Mouse (Mus musculus) MEL (cell line): Measurements from ENCODE around the gene Synpo2l.

Experiments used
- CHD2 ChIP-seq: IDR thresholded peaks from 2 replicates; pipeline ENCODE4 v1.6.1; 2011; ENCODE audit warnings: low read length, improper control_type of control experiment
- CTCF ChIP-seq, 3 experiments: IDR thresholded peaks in 2 of 3; conservative IDR thresholded peaks in 1 of 3; 2 replicates each; pipeline ENCODE4 v1.5.1; 2011 to 2012; ENCODE audit warnings: low read length in 3 of 3, low read depth in 2 of 3, mild to moderate bottlenecking in 2 of 3, improper control_type of control experiment in 1 of 3, inconsistent platforms in 1 of 3, mixed read lengths in 1 of 3, moderate library complexity in 1 of 3; ENCODE audit not compliant: control insufficient read depth in 1 of 3, insufficient read depth in 1 of 3, poor library complexity in 1 of 3, severe bottlenecking in 1 of 3
- NRF1 ChIP-seq: IDR thresholded peaks from 2 replicates; pipeline ENCODE4 v1.6.1; 2014; ENCODE audit warnings: low read depth, mild to moderate bottlenecking, inconsistent platforms, low read length, improper control_type of control experiment, moderate library complexity; ENCODE audit not compliant: poor library complexity, insufficient read depth, severe bottlenecking
- POLR2A ChIP-seq, 2 experiments: IDR thresholded peaks; 2 replicates each; pipeline ENCODE4 v1.6.1; 2011 to 2012; ENCODE audit warnings: low read length in 2 of 2, mild to moderate bottlenecking in 2 of 2, control low read depth in 1 of 2, improper control_type of control experiment in 1 of 2, low read depth in 1 of 2, moderate library complexity in 1 of 2; ENCODE audit not compliant: control insufficient read depth in 1 of 2, insufficient read depth in 1 of 2, poor library complexity in 1 of 2
- TAL1 ChIP-seq: IDR thresholded peaks from 2 replicates; pipeline ENCODE4 v1.6.1; 2012; ENCODE audit warnings: mild to moderate bottlenecking, inconsistent platforms, low read length, moderate library complexity, mixed read lengths
- TCF12 ChIP-seq: IDR thresholded peaks from 2 replicates; pipeline ENCODE4 v1.6.1; 2014; ENCODE audit warnings: low read depth, mild to moderate bottlenecking, inconsistent platforms, low read length, improper control_type of control experiment, moderate library complexity
- ZKSCAN1 ChIP-seq: IDR thresholded peaks from 2 replicates; pipeline ENCODE4 v1.6.1; 2012; ENCODE audit warnings: low read depth, mild to moderate bottlenecking, inconsistent platforms, low read length, improper control_type of control experiment, moderate library complexity

GRCm38 (mm10) chr14:20637818-20638574, 30.2 kb downstream of the Synpo2l start:
- no peak for TF ChIP-seq ZKSCAN1
- TF ChIP-seq CTCF (IDR thresholded peaks at IDR 0.05 in 2 of 3, conservative IDR thresholded peaks at IDR 0.05 in 1 of 3; ENCODE audit: control insufficient read depth in 1 of 3, insufficient read depth in 1 of 3, low read depth in 2 of 3, low read length in 3 of 3, poor library complexity in 1 of 3, severe bottlenecking in 1 of 3) = no peak
- no peak for TF ChIP-seq NRF1
- TF ChIP-seq TCF12 = no peak
- TF ChIP-seq TAL1 = no peak
- no peak for TF ChIP-seq CHD2
- no peak for TF ChIP-seq POLR2A (IDR thresholded peaks at IDR 0.05; ENCODE audit: control insufficient read depth in 1 of 2, insufficient read depth in 1 of 2, low read depth in 1 of 2, low read length in 2 of 2, poor library complexity in 1 of 2)
